Mouse (Mus musculus) stomach, postnatal 0 days (tissue): Measurements from ENCODE around the gene Cd274. TPM values are rescaled to one million over a fixed set of nuclear protein-coding genes. Genes with fewer than 3 reads are reported as not detected.

Source experiments
- ATAC-seq: fragments of 200-750 bp; cut with Nextera tagmentation; 2 replicates; pipeline ENCODE4 v1.8.0; 2017; ENCODE audit not compliant: low FRiP score, low TSS enrichment
- DNase-seq: peaks from one replicate; pipeline ENCODE4 v3.0.0-alpha.2; 2016; ENCODE audit warnings: low spot score
- H3K27ac ChIP-seq: fragments of 300-500 bp; sonication (generic); replicated peaks from 2 replicates; pipeline ENCODE4 v1.5.1; 2014; ENCODE audit warnings: mild to moderate bottlenecking, control low read depth
- H3K27me3 ChIP-seq: fragments of 300-500 bp; sonication (generic); 2 replicates; pipeline ENCODE4 v1.6.1; 2014; ENCODE audit warnings: low read length; ENCODE audit not compliant: control insufficient read depth, insufficient read depth
- H3K36me3 ChIP-seq: fragments of 300-500 bp; sonication (generic); 2 replicates; pipeline ENCODE4 v1.6.1; 2014; ENCODE audit warnings: low read length, mixed read lengths; ENCODE audit not compliant: control insufficient read depth, insufficient read depth
- H3K4me1 ChIP-seq: fragments of 300-500 bp; sonication (generic); replicated peaks from 2 replicates; pipeline ENCODE4 v1.6.1; 2014; ENCODE audit warnings: antibody characterized with exemption; ENCODE audit not compliant: control insufficient read depth, insufficient read depth
- H3K4me2 ChIP-seq: fragments of 300-500 bp; sonication (generic); replicated peaks from 2 replicates; pipeline ENCODE4 v1.6.1; 2014; ENCODE audit warnings: low read depth, mild to moderate bottlenecking, control low read depth, moderate library complexity
- H3K4me3 ChIP-seq: fragments of 300-500 bp; sonication (generic); 2 replicates; pipeline ENCODE4 v1.5.1; 2014; ENCODE audit warnings: low read depth, low read length, control low read depth
- H3K9ac ChIP-seq: fragments of 300-500 bp; sonication (generic); 2 replicates; pipeline ENCODE4 v1.6.1; 2014; ENCODE audit warnings: mild to moderate bottlenecking, low read length, control low read depth, mixed read lengths
- H3K9me3 ChIP-seq: fragments of 300-500 bp; sonication (generic); 2 replicates; pipeline ENCODE4 v1.6.1; 2016; ENCODE audit warnings: low read length; ENCODE audit not compliant: control insufficient read depth
- CTCF ChIP-seq: IDR thresholded peaks from 2 replicates; pipeline ENCODE4 v1.5.1; 2016; ENCODE audit warnings: antibody characterized with exemption, low read depth, mild to moderate bottlenecking, moderate library complexity
- EP300 ChIP-seq: optimal IDR thresholded peaks from 2 replicates; pipeline ENCODE3; 2016; ENCODE audit warnings: antibody characterized with exemption
- WGBS: fragments of 180-500 bp; shearing (Covaris S2); extraction: QIAGEN DNeasy Blood & Tissue Kit; methylation state at CpG from one replicate; pipeline ENCODE4 v1.1.7; 2014; 5-methylcytosine and 5-hydroxymethylcytosine counted together
- polyA plus RNA-seq: library from polyadenylated mRNA; unstranded; fragments of >200 nt; fragmentation: Nextera tagmentation; extraction: Ambion mirVana; gene quantifications from 2 replicates; pipeline ENCODE4 v1.2.1, GENCODE M21; 2015

The Cd274 gene
- polyA plus RNA-seq = 0.08 and 0.16 TPM in 2 replicates

GRCm38 (mm10) chr19:29366969-29367622, at the start of gene Cd274, which contains the start of gene Plgrkt:
Gene Cd274, plus strand, starts transcription at chr19:29367455.
Gene Plgrkt, minus strand, starts transcription at chr19:29367390.
- DNase-seq = peak; percentile 87
- Histone ChIP-seq H3K27me3 (no peaks in the 10 kb centered on the region), H3K4me2 (peak within 1 kb of the TSS; percentile 76), H3K27ac (peak within 1 kb of the TSS; percentile 71), H3K9me3 (no peaks in the 10 kb centered on the region), H3K4me1 (no peaks in the 10 kb centered on the region), H3K9ac (peak within 1 kb of the TSS; percentile 63), H3K36me3 (no peaks in the 10 kb centered on the region), H3K4me3 (peak within 1 kb of the TSS; percentile 62)
- 1% methylated on average over 26 of the region's 26 CpGs for WGBS
- peak; percentile 79 for ATAC-seq
- TF ChIP-seq CTCF (no peak), EP300 (no peak)

GRCm38 (mm10) chr19:29323416-29324049, 43.7 kb upstream of the Cd274 start:
- Histone ChIP-seq H3K36me3 (no peaks in the 10 kb centered on the region), H3K27ac (no peak overlapping the region), H3K27me3 (no peaks in the 10 kb centered on the region), H3K9me3 (no peaks in the 10 kb centered on the region), H3K4me1 (no peaks in the 10 kb centered on the region), H3K9ac (no peak overlapping the region), H3K4me2 (no peak overlapping the region), H3K4me3 (no peak overlapping the region)
- ATAC-seq (no peak), DNase-seq (no peak)
- 52% methylated on average over 8 of the region's 8 CpGs for WGBS
- TF ChIP-seq CTCF (no peak), EP300 (no peak)

GRCm38 (mm10) chr19:29325053-29325851, 42.0 kb upstream of the Cd274 start, which contains the start of gene Insl6:
Gene Insl6, minus strand, starts transcription at chr19:29325356.
- Histone ChIP-seq H3K4me2 (peak within 1 kb of the TSS; percentile 58), H3K9me3 (no peaks in the 10 kb centered on the region), H3K4me1 (no peaks in the 10 kb centered on the region), H3K27ac (no peak within 1 kb of the TSS), H3K27me3 (no peaks in the 10 kb centered on the region), H3K36me3 (no peaks in the 10 kb centered on the region), H3K9ac (peak within 1 kb of the TSS; percentile 32; the same call in 1 of the 2 replicates), H3K4me3 (peak within 1 kb of the TSS; percentile 24)
- WGBS = under 1% methylated on average over 30 of the region's 31 CpGs
- ATAC-seq (peak; percentile 95), DNase-seq (peak; percentile 85)
- TF ChIP-seq EP300 (no peak), CTCF (no peak)

GRCm38 (mm10) chr19:29325852-29326180, 41.4 kb upstream of the Cd274 start:
- ATAC-seq = no peak
- Histone ChIP-seq H3K4me1 (no peaks in the 10 kb centered on the region), H3K4me3 (no peak overlapping the region), H3K4me2 (peak overlapping the region; percentile 58), H3K27ac (no peak overlapping the region), H3K27me3 (no peaks in the 10 kb centered on the region), H3K36me3 (no peaks in the 10 kb centered on the region), H3K9ac (no peak overlapping the region), H3K9me3 (no peaks in the 10 kb centered on the region)
- DNase-seq = no peak
- TF ChIP-seq EP300 (no peak), CTCF (no peak)
- WGBS = 42% methylated on average over 9 of the region's 9 CpGs

- WGBS = 86% methylated on average over 4 of the region's 4 CpGs
- no peak for TF ChIP-seq EP300
- TF ChIP-seq CTCF = no peak
- Histone ChIP-seq H3K4me1 (no peaks in the 10 kb centered on the region), H3K4me3 (no peak overlapping the region), H3K36me3 (no peaks in the 10 kb centered on the region), H3K9me3 (no peaks in the 10 kb centered on the region), H3K27ac (no peak overlapping the region), H3K9ac (no peak overlapping the region), H3K27me3 (no peaks in the 10 kb centered on the region), H3K4me2 (no peak overlapping the region)
- ATAC-seq (no peak), DNase-seq (no peak)
These were observed 40.9 kb upstream of the Cd274 start for GRCm38 (mm10) chr19:29326396-29326795.
